Mouse (Mus musculus) frontal cortex, adult 2 months (tissue): ENCODE results near the gene Gabarap. TPM values are rescaled to one million over a fixed set of nuclear protein-coding genes. Genes with fewer than 3 reads are reported as not detected.

Experiments
- DNase-seq, 2 experiments: peaks; one replicate each; pipeline ENCODE4 v3.0.0; 2022; ENCODE audit warnings: low spot score in 1 of 2; ENCODE audit errors: extremely low spot score in 1 of 2
- polyA plus RNA-seq: library from polyadenylated mRNA; depleted of rRNA; stranded (reverse); fragments of >200 nt; gene quantifications from 2 replicates; pipeline ENCODE4 v1.2.3, GENCODE M21; 2012

Gabarap gene
- polyA plus RNA-seq, 1 experiment, result 291 TPM

- peak in 1 of 2 experiments; percentile 79 for DNase-seq
These were observed 27.4 kb downstream of the Gabarap start for GRCm38 (mm10) chr11:70018131-70018990.

GRCm38 (mm10) chr11:70019495-70020021, 28.6 kb downstream of the Gabarap start:
- DNase-seq, result no peak

DNA sequence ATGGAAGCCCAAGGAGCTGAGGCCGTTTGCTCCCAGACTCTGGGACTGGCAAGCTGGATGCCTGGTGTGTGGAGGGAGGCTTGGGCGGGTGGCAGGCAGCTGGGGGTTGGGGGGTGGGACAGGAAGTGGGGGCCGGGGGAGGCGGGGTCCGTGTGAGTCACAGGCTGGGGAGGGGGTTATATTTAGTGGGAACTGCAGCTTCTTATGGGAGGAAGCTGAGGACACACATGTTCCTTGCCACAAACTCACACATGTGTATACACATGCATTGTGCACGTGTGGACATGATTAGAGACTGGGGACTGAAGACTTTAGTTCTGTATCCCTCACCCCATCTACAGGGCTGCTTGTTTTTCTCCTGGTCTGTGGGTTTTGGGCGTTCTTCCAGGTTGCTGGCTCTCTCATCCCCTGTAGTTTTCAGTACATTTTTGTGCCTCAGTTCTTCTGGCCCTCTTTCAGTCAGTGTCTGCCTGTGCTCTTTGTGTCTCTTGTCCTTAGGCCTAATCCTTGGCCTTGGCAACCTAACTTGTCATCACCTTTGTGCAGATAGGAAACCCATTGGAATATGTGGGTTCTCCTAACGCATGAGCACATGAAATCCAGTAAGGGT, 29.2 kb downstream of the Gabarap start:
- DNase-seq, result peak in 1 of 2 experiments; percentile 59

DNA sequence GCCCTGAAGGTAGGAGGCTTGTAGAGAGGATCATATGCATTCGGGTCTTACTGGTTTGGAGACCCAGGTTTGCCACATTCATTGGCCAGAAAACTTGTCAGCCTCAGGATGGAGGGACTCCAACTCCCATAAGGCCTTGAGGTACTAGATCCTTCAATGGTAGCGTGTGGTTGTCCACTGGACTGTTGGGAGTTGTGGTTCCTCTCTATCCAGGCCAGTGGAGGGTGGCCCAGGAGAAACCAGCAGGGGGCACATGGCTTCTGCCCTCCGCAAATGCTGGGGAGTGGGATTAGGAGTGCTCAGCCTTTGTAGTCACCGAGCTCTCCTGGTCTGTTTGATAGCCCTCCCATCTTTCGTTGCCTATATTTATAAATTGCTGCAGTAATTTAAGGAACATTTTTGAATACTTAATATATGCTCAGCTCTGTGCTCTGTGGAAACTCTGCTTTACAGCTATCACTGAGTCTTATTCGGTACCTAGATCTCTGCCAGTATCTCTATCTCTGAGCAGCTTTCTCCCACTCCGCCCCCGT, 29.9 kb downstream of the Gabarap start:
- DNase-seq, result peak; percentile 84 to 85

DNA sequence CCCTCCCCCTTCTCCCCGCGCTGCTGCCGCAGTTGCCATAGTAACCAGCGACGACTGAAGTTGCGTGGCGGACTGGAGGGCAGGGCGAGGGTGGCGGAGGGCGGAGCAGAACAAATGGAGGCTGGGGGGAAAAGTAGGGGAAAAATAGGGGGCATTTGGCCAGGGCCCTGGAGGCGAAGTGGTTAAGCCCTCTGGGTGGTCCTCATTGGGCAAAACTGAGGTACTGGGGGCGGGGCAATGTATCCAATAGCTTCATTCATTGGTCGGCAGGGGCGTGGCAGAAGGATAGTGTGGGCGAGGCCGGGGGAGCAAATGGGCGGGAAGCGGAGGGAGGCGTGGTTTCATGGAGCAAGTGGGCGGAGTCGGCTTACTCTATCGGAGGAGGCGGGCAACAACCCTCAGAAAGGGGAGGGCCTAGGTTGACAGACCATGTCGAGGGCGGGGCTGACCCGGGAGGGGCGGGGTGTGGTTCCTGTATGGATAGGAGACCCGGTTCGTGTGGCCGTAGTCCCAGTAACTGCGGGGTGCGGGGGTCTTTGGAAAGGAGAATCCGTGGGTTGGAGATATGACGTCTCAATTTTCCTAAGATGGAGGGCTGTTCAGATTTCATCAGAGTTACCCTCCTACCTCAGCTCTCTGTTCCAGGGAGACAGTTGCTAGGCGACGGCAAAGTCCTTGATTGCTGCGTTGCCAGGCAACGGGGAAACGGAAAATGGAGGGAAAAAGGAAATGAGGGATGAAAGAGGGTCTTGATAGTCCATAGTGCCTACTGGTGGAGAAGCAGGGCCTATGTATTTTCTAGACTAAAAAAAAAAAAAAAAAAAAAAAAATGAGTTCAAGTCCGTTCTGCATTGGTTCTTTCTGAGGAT, 30.6 kb downstream of the Gabarap start:
- DNase-seq, result peak; percentile 97

GRCm38 (mm10) chr11:70023481-70024150, 32.7 kb downstream of the Gabarap start:
- DNase-seq, result no peak

DNA sequence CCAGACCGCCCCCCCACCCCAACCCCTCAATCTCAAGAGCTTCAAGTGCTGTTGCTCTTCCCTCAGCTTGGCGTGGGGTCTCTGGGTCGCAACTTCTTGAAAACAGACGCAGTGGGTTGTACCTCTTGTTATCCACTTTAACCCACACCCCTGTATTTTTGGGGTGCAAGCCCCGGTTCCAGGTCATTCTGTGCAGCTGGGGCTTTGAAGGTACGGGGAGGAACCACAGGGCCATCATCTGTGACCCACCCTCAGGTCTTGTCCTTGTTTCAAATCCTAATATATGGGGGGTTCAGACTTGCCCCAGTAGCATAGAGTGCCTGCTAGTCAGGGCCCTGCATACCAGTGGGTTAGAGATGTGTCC, 33.2 kb downstream of the Gabarap start:
- DNase-seq, result no peak

DNA sequence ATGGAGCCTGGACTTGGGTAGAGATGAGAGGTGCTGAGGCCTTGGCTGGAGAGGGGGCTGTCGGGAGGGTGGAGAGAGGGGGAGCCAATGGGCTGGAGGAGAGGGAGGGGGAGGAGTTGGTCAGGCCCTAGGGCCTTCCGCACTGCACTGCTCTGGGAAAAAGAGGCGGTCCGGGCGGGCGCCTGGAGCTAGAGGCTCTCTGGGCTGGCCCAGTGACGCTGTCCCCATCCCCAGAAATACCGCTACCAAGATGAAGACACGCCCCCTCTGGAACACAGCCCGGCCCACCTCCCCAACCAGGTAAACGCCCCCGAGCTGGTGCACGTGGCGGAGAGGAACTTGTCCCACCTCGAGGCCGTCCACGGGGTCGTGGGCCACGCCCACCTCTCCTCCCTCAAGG, 35.7 kb downstream of the Gabarap start:
- DNase-seq, result no peak

GRCm38 (mm10) chr11:70027397-70027796, 36.5 kb downstream of the Gabarap start:
- peak in 1 of 2 experiments; percentile 53 for DNase-seq

GRCm38 (mm10) chr11:70028401-70029129, 37.6 kb downstream of the Gabarap start:
- no peak for DNase-seq

- peak; percentile 88 to 90 for DNase-seq
These were observed 38.3 kb downstream of the Gabarap start for GRCm38 (mm10) chr11:70029130-70029801.

- no peak for DNase-seq
These were observed 39.0 kb downstream of the Gabarap start for GRCm38 (mm10) chr11:70029829-70030550.

DNA sequence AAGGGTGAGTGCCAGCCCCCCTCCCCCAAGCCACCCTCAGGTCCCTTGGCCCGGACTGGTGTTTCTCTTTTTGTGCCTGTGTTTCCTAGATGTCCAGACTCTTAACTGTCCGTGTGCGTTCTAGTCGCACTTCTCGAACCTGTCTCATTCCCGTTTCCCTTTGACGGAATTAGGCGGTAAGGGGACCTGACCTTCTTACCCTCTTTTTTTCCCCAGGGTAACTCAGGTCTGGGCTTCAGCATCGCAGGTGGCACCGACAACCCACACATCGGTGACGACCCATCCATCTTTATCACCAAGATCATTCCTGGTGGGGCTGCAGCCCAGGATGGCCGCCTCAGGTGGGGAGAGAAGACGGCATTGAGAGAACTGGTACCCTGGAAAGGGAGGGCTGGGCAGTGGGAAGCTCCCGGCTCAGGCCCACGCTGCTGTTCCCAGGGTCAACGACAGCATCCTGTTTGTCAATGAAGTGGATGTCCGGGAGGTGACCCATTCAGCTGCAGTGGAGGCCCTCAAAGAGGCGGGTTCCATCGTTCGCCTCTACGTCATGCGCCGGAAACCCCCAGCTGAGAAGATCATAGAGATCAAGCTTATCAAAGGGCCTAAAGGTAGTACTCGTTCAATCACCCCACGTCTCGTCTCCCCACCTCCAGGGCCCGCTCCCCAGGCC, 39.8 kb downstream of the Gabarap start:
- DNase-seq, result no peak

- DNase-seq, result no peak
These were observed 40.4 kb downstream of the Gabarap start for GRCm38 (mm10) chr11:70031321-70031670.

DNA sequence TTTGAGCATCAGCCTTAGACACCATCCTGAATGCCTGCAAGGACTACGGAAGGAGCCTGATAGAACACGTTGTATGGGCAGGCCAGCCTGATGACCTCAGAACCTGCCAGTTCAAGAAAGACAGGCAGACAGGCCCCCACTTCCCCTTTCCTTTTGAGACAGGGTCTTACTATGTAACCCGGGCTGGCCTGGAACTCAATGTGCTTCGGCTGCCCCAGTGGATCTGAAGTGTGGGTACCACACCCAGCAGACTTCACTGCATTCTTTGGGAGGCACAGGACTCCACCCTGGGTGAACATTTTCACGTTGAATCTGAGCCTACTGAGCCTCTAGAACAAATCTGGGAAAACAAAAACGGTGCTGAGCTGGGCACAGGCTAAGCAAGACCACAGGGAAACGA, 47.2 kb downstream of the Gabarap start:
- DNase-seq, result no peak

DNA sequence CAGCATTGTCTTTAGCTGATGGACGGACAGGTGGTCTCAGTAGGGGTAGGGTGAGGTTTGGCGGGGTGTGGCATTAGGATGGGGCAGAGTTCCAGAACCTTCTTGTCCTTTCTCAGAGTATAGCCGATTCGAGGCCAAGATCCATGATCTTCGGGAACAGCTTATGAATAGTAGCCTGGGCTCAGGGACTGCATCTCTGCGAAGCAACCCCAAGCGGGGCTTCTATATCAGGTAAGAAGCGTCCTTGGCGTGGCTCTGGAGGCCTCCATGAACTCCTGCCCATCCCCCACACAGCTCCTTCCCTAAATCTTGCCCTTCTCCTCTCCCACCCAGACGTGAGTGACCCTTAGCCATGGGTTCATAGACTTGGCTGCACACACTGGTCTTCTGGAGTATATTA, 48.7 kb downstream of the Gabarap start:
- DNase-seq, result no peak

- DNase-seq, result no peak
These were observed 49.2 kb downstream of the Gabarap start for GRCm38 (mm10) chr11:70040184-70040583.
